Mouse (Mus musculus): ENCODE data around the gene Pex13. TPM values are rescaled to one million over a fixed set of nuclear protein-coding genes. Genes with fewer than 3 reads are reported as not detected.

Gene Pex13
- polyA plus RNA-seq (2012; rRNA removed) = 6.3 and 8.4 TPM in 2 replicates

GRCm38 (mm10) chr11:23665798-23666501 is at the start of gene Pex13:
Gene Pex13, minus strand, starts transcription at chr11:23665959.

GRCm38 (mm10) chr11:23665311-23665786 is 410 bp downstream of the Pex13 start, which contains the start of gene Pus10:
Gene Pus10, plus strand, starts transcription at chr11:23665674.

GRCm38 (mm10) chr11:23632945-23633878 is 32.5 kb downstream of the Pex13 start, which contains the start of gene 0610010F05Rik:
Gene 0610010F05Rik, minus strand, starts transcription at chr11:23633639.

Other genes starting within 250 kb of the Pex13 start
- 18.5 and 24.1 TPM in 2 replicates for gene Ahsa2, start 167.9 kb downstream of the Pex13 start, polyA plus RNA-seq (2012; rRNA removed)
- gene 1700093K21Rik, start 144.8 kb downstream of the Pex13 start, polyA plus RNA-seq (2012; rRNA removed) = not detected in 2 replicates
- gene 0610010F05Rik, start 32.3 kb downstream of the Pex13 start, polyA plus RNA-seq (2012; rRNA removed) = 3.8 and 6.4 TPM in 2 replicates
- 0.93 and 1.8 TPM in 2 replicates for gene Pus10, start 285 bp downstream of the Pex13 start, polyA plus RNA-seq (2012; rRNA removed)
- gene Rel, start 105.0 kb upstream of the Pex13 start, polyA plus RNA-seq (2012; rRNA removed) = 3.0 and 3.3 TPM in 2 replicates
- gene Papolg, start 229.3 kb upstream of the Pex13 start, polyA plus RNA-seq (2012; rRNA removed) = 2.4 TPM in 2 replicates

All from ovary, adult 2 months (tissue).